Mouse (Mus musculus) stomach, postnatal 0 days (tissue): Measurements from ENCODE around the gene Syn2.

Source experiments
- CTCF ChIP-seq: IDR thresholded peaks from 2 replicates; pipeline ENCODE4 v1.5.1; 2016; ENCODE audit warnings: antibody characterized with exemption, low read depth, mild to moderate bottlenecking, moderate library complexity
- EP300 ChIP-seq: optimal IDR thresholded peaks from 2 replicates; pipeline ENCODE3; 2016; ENCODE audit warnings: antibody characterized with exemption

DNA sequence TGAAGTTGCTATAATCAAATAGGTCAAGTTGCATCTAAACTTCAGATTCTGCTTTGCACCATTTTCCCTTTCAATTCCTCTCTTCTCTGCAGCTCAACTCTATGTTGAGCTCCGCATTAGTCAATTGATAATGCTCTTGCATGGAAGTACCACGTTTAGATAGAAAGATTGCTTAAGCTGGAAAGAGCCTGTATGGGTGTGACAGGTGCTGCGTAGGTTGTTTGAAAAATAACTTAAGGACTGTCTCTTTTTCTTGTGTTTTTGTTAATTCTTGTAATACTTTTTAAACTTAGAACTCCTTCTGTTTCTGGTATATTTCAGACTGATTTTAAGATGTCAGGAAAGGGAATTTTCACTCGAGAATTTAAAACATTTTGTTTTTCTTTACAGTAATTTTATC is 26.5 kb downstream of the Syn2 start:
- TF ChIP-seq EP300: no peak
- no peak for TF ChIP-seq CTCF
